Mouse (Mus musculus) G1E (cell line): Measurements from ENCODE around the gene B3gnt3.
"Not testable (repeated sequence)": the region's sequence is repeated elsewhere in the genome, so short reads cannot be mapped to it uniquely, and the experiment has no call there.

ENCODE experiments used
- CTCF ChIP-seq: IDR thresholded peaks from 2 replicates; pipeline ENCODE4 v1.5.1; 2012; ENCODE audit warnings: low read depth, low read length, inconsistent platforms, mixed read lengths
- GATA1 ChIP-seq: IDR thresholded peaks from 2 replicates; pipeline ENCODE4 v1.6.1; 2012; ENCODE audit warnings: borderline replicate concordance, low read length, inconsistent platforms, mixed read lengths

DNA sequence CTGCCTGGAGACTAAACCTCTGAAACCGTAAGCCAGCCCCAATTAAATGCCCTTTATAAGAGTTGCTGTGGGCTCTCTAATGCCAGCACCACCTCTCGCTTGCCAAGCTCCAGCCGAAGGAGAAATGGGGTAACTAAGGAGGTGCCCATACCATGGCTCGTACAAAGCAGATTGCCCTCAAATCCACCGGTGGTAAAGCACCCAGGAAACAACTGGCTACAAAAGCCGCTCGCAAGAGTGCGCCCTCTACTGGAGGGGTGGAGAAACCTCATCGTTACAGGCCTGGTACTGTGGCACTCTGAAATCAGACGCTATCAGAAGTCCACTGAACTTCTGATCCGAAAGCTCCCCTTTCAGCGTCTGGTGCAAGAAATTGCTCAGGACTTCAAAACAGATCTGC, 6.1 kb downstream of the B3gnt3 start:
- TF ChIP-seq GATA1 = not testable (repeated sequence)
- TF ChIP-seq CTCF = peak; percentile 38; the same call in 1 of the 2 replicates
